Mouse (Mus musculus): ENCODE measurements around the gene Ctbp2. TPM values are rescaled to one million over a fixed set of nuclear protein-coding genes. Genes with fewer than 3 reads are reported as not detected.

The Ctbp2 gene
- polyA plus RNA-seq, 2 experiments, result 59.2 to 77.7 TPM

- no peak overlapping the region for H3K4me2 ChIP-seq (replicated peaks; ENCODE audit: low read depth, low read length, severe bottlenecking)
- ATAC-seq (ENCODE audit: low FRiP score, low read depth) (no peak), DNase-seq (ENCODE audit: low spot score) (peak; percentile 12)
- H3K27me3 ChIP-seq (ENCODE audit: control insufficient read depth, insufficient read depth, low read length), result no peaks in the 10 kb centered on the region
- H3K9me3 ChIP-seq (ENCODE audit: control insufficient read depth, low read length), result no peaks in the 10 kb centered on the region
- no peak for TF ChIP-seq POLR2A (IDR thresholded peaks at IDR 0.05; ENCODE audit: borderline replicate concordance, extremely low read depth, insufficient read depth, insufficient read length)
- 85% methylated on average over 5 of the region's 5 CpGs for WGBS
- peaks cover 72% of the 10 kb centered on the region for H3K36me3 ChIP-seq (ENCODE audit: control insufficient read depth, insufficient read depth, low read length)
- no peak overlapping the region for H3K9ac ChIP-seq (ENCODE audit: low read depth, low read length, severe bottlenecking)
- no peak overlapping the region for H3K4me3 ChIP-seq (replicated peaks; ENCODE audit: low read length)
- H3K27ac ChIP-seq (replicated peaks; ENCODE audit: low read depth, low read length), result no peak overlapping the region
- H3K4me1 ChIP-seq (ENCODE audit: control insufficient read depth, insufficient read depth, low read length), result no peaks in the 10 kb centered on the region
Measured at GRCm38 (mm10) chr7:132996391-132996790, 127.8 kb downstream of the Ctbp2 start.

- Histone ChIP-seq H3K27ac (replicated peaks; ENCODE audit: low read depth, low read length) (no peak overlapping the region), H3K4me1 (ENCODE audit: control insufficient read depth, insufficient read depth, low read length) (no peaks in the 10 kb centered on the region), H3K4me3 (replicated peaks; ENCODE audit: low read length) (no peak overlapping the region), H3K27me3 (ENCODE audit: control insufficient read depth, insufficient read depth, low read length) (no peaks in the 10 kb centered on the region), H3K36me3 (ENCODE audit: control insufficient read depth, insufficient read depth, low read length) (peaks cover 89% of the 10 kb centered on the region), H3K9ac (ENCODE audit: low read depth, low read length, severe bottlenecking) (no peak overlapping the region), H3K9me3 (ENCODE audit: control insufficient read depth, low read length) (no peaks in the 10 kb centered on the region), H3K4me2 (replicated peaks; ENCODE audit: low read depth, low read length, severe bottlenecking) (no peak overlapping the region)
- ATAC-seq (ENCODE audit: low FRiP score, low read depth), result no peak
- no peak for TF ChIP-seq POLR2A (IDR thresholded peaks at IDR 0.05; ENCODE audit: borderline replicate concordance, extremely low read depth, insufficient read depth, insufficient read length)
- DNase-seq (ENCODE audit: low spot score), result no peak
- WGBS, result 84% methylated on average over 6 of the region's 6 CpGs
Measured at GRCm38 (mm10) chr7:132994628-132995191, 129.4 kb downstream of the Ctbp2 start.

- ATAC-seq (ENCODE audit: low FRiP score, low read depth), result no peak
- Histone ChIP-seq H3K9ac (ENCODE audit: low read depth, low read length, severe bottlenecking) (no peak overlapping the region), H3K4me3 (replicated peaks; ENCODE audit: low read length) (no peak overlapping the region), H3K36me3 (ENCODE audit: control insufficient read depth, insufficient read depth, low read length) (peaks cover 91% of the 10 kb centered on the region), H3K4me1 (ENCODE audit: control insufficient read depth, insufficient read depth, low read length) (no peaks in the 10 kb centered on the region), H3K4me2 (replicated peaks; ENCODE audit: low read depth, low read length, severe bottlenecking) (no peak overlapping the region), H3K27me3 (ENCODE audit: control insufficient read depth, insufficient read depth, low read length) (no peaks in the 10 kb centered on the region), H3K9me3 (ENCODE audit: control insufficient read depth, low read length) (no peaks in the 10 kb centered on the region), H3K27ac (replicated peaks; ENCODE audit: low read depth, low read length) (no peak overlapping the region)
- DNase-seq (ENCODE audit: low spot score), result no peak
- no peak for TF ChIP-seq POLR2A (IDR thresholded peaks at IDR 0.05; ENCODE audit: borderline replicate concordance, extremely low read depth, insufficient read depth, insufficient read length)
- WGBS, result 89% methylated on average over 8 of the region's 8 CpGs
Measured at GRCm38 (mm10) chr7:132994120-132994519, 130.0 kb downstream of the Ctbp2 start.

- TF ChIP-seq POLR2A (IDR thresholded peaks at IDR 0.05; ENCODE audit: borderline replicate concordance, extremely low read depth, insufficient read depth, insufficient read length), result no peak
Measured at GRCm38 (mm10) chr7:132992967-132993615, 131.1 kb downstream of the Ctbp2 start.

GRCm38 (mm10) chr7:132991240-132991900 is 132.8 kb downstream of the Ctbp2 start:
- Histone ChIP-seq H3K27me3 (ENCODE audit: control insufficient read depth, insufficient read depth, low read length) (no peaks in the 10 kb centered on the region), H3K4me3 (replicated peaks; ENCODE audit: low read length) (no peak overlapping the region), H3K9ac (ENCODE audit: low read depth, low read length, severe bottlenecking) (no peak overlapping the region), H3K36me3 (ENCODE audit: control insufficient read depth, insufficient read depth, low read length) (peaks cover 85% of the 10 kb centered on the region), H3K9me3 (ENCODE audit: control insufficient read depth, low read length) (no peaks in the 10 kb centered on the region), H3K27ac (replicated peaks; ENCODE audit: low read depth, low read length) (no peak overlapping the region), H3K4me2 (replicated peaks; ENCODE audit: low read depth, low read length, severe bottlenecking) (no peak overlapping the region), H3K4me1 (ENCODE audit: control insufficient read depth, insufficient read depth, low read length) (no peaks in the 10 kb centered on the region)
- ATAC-seq (ENCODE audit: low FRiP score, low read depth) (no peak), DNase-seq (ENCODE audit: low spot score) (no peak)
- WGBS, result 85% methylated on average over 14 of the region's 14 CpGs
- TF ChIP-seq POLR2A (IDR thresholded peaks at IDR 0.05; ENCODE audit: borderline replicate concordance, extremely low read depth, insufficient read depth, insufficient read length), result no peak

More at GRCm38 (mm10) chr7:132992967-132993615, 131.1 kb downstream of the Ctbp2 start:
- Histone ChIP-seq H3K4me3 (replicated peaks; ENCODE audit: low read length) (no peak overlapping the region), H3K27me3 (ENCODE audit: control insufficient read depth, insufficient read depth, low read length) (no peaks in the 10 kb centered on the region), H3K4me2 (replicated peaks; ENCODE audit: low read depth, low read length, severe bottlenecking) (no peak overlapping the region), H3K36me3 (ENCODE audit: control insufficient read depth, insufficient read depth, low read length) (peaks cover 91% of the 10 kb centered on the region), H3K9me3 (ENCODE audit: control insufficient read depth, low read length) (no peaks in the 10 kb centered on the region), H3K4me1 (ENCODE audit: control insufficient read depth, insufficient read depth, low read length) (no peaks in the 10 kb centered on the region), H3K27ac (replicated peaks; ENCODE audit: low read depth, low read length) (no peak overlapping the region), H3K9ac (ENCODE audit: low read depth, low read length, severe bottlenecking) (no peak overlapping the region)
- DNase-seq (ENCODE audit: low spot score) (peak; percentile 32), ATAC-seq (ENCODE audit: low FRiP score, low read depth) (peak; percentile 46; the same call in 1 of the 2 replicates)
- 85% methylated on average over 9 of the region's 9 CpGs for WGBS

All from limb, embryonic 14.5 days (tissue).